Mouse (Mus musculus) liver, embryonic 14.5 days (tissue): ENCODE measurements around the gene Parvb. TPM values are rescaled to one million over a fixed set of nuclear protein-coding genes. Genes with fewer than 3 reads are reported as not detected.

Experiments
- ATAC-seq: fragments of 200-750 bp; cut with Nextera tagmentation; 2 replicates; pipeline ENCODE4 v1.8.0; 2017; ENCODE audit warnings: moderate number of reproducible peaks, mild to moderate bottlenecking, moderate library complexity; ENCODE audit not compliant: insufficient read depth
- DNase-seq, 3 experiments: peaks; one replicate each; pipeline ENCODE4 v3.0.0-alpha.2; 2012 to 2013; ENCODE audit warnings: low read depth in 3 of 3, low spot score in 3 of 3
- H3K27ac ChIP-seq: fragments of 300-500 bp; sonication (generic); 2 replicates; pipeline ENCODE4 v1.5.1; 2014; ENCODE audit warnings: moderate library complexity, mild to moderate bottlenecking, control low read depth, inconsistent platforms
- H3K27me3 ChIP-seq: fragments of 300-500 bp; sonication (generic); 2 replicates; pipeline ENCODE4 v1.6.1; 2014; ENCODE audit warnings: mild to moderate bottlenecking, low read length, moderate library complexity; ENCODE audit not compliant: control insufficient read depth, insufficient read depth
- H3K36me3 ChIP-seq: fragments of 300-500 bp; sonication (generic); replicated peaks from 2 replicates; pipeline ENCODE4 v1.6.1; 2014; ENCODE audit warnings: low read depth; ENCODE audit not compliant: control insufficient read depth, insufficient read depth
- H3K4me1 ChIP-seq, 2 experiments: fragments of 200-500 bp in 1 of 2; fragments of 300-500 bp in 1 of 2; sonication (generic) in 1 of 2; replicated peaks; 2 replicates each; pipeline ENCODE4 v1.6.1; 2012 to 2014; ENCODE audit warnings: antibody characterized with exemption in 1 of 2, inconsistent platforms in 1 of 2, low read length in 1 of 2; ENCODE audit not compliant: control insufficient read depth in 2 of 2, insufficient read depth in 2 of 2
- H3K4me2 ChIP-seq: fragments of 300-500 bp; sonication (generic); 2 replicates; pipeline ENCODE4 v1.6.1; 2014; ENCODE audit warnings: low read depth, mild to moderate bottlenecking, control low read depth, moderate library complexity
- H3K4me3 ChIP-seq, 2 experiments: fragments of 200-500 bp in 1 of 2; fragments of 300-500 bp in 1 of 2; sonication (generic) in 1 of 2; 2 replicates each; pipeline ENCODE4 v1.5.1; 2012 to 2014; ENCODE audit warnings: low read depth in 2 of 2, low read length in 2 of 2, mild to moderate bottlenecking in 2 of 2, control low read depth in 1 of 2, inconsistent platforms in 1 of 2, moderate library complexity in 1 of 2; ENCODE audit not compliant: insufficient read depth in 1 of 2
- H3K9ac ChIP-seq: fragments of 300-500 bp; sonication (generic); replicated peaks from 2 replicates; pipeline ENCODE4 v1.6.1; 2014; ENCODE audit warnings: mild to moderate bottlenecking, control low read depth, moderate library complexity
- H3K9me3 ChIP-seq: fragments of 300-500 bp; sonication (generic); 2 replicates; pipeline ENCODE4 v1.6.1; 2016; ENCODE audit warnings: low read length, mixed read lengths; ENCODE audit not compliant: control insufficient read depth
- CTCF ChIP-seq: IDR thresholded peaks from 2 replicates; pipeline ENCODE4 v1.5.1; 2016; ENCODE audit warnings: antibody characterized with exemption, low read depth, control low read depth
- EP300 ChIP-seq: IDR thresholded peaks from 2 replicates; pipeline ENCODE4 v1.6.1; 2016; ENCODE audit warnings: antibody characterized with exemption, low read depth
- WGBS: fragments of 180-500 bp; shearing (Covaris S2); extraction: QIAGEN DNeasy Blood & Tissue Kit; methylation state at CpG from one replicate; pipeline ENCODE4 v1.1.7; 2014; ENCODE audit not compliant: insufficient replicate concordance; 5-methylcytosine and 5-hydroxymethylcytosine counted together
- polyA plus RNA-seq, 2 experiments: library from polyadenylated mRNA; depleted of rRNA in 1 of 2; stranded (reverse) in 1 of 2; unstranded in 1 of 2; fragments of >200 nt; fragmentation: Nextera tagmentation in 1 of 2; extraction: Ambion mirVana in 1 of 2; gene quantifications; 2 replicates each; pipeline versions ENCODE4 v1.2.1 to v1.2.3; 2012 to 2014

Parvb gene
- polyA plus RNA-seq (2012; rRNA removed) (21.6 and 22.6 TPM in 2 replicates), polyA plus RNA-seq (2014; fragmentation: Nextera tagmentation; extraction: Ambion mirVana) (7.3 and 11.4 TPM in 2 replicates)

- Histone ChIP-seq H3K9ac (peak within 1 kb of the TSS; percentile 49), H3K27ac (peak within 1 kb of the TSS; percentile 71), H3K4me3 (peak within 1 kb of the TSS; percentile 59 to 67), H3K27me3 (no peaks in the 10 kb centered on the region), H3K4me2 (peak within 1 kb of the TSS; percentile 78), H3K9me3 (no peaks in the 10 kb centered on the region), H3K4me1 (peaks cover 14 to 23% of the 10 kb centered on the region in 2 experiments), H3K36me3 (no peaks in the 10 kb centered on the region)
- TF ChIP-seq CTCF: peak; percentile 34
- TF ChIP-seq EP300: no peak
- no peak for DNase-seq
- peak; percentile 71 for ATAC-seq
- under 1% methylated on average over 52 of the region's 53 CpGs for WGBS
These were observed at the start of gene Parvb for GRCm38 (mm10) chr15:84231721-84232561. Gene Parvb (plus strand): TSS chr15:84232043.

GRCm38 (mm10) chr15:84183967-84184366 lies 47.9 kb upstream of the Parvb start:
- ATAC-seq (peak; percentile 52; the same call in 1 of the 2 replicates), DNase-seq (no peak)
- Histone ChIP-seq H3K9ac (no peak overlapping the region), H3K27ac (no peak overlapping the region), H3K27me3 (no peaks in the 10 kb centered on the region), H3K9me3 (no peaks in the 10 kb centered on the region), H3K4me1 (peaks cover 0 to 12% of the 10 kb centered on the region in 2 experiments; a peak in 2 of 4 replicates), H3K36me3 (no peaks in the 10 kb centered on the region), H3K4me2 (no peak overlapping the region), H3K4me3 (no peak overlapping the region)
- TF ChIP-seq EP300 (no peak), CTCF (no peak)
- 6% methylated on average over 1 of the region's 1 CpGs for WGBS

- 39% methylated on average over 4 of the region's 4 CpGs for WGBS
- no peak overlapping the region for H3K4me2 ChIP-seq
- ATAC-seq (no peak), DNase-seq (no peak)
- no peaks in the 10 kb centered on the region for H3K36me3 ChIP-seq
- H3K4me1 ChIP-seq: peaks cover 3 to 21% of the 10 kb centered on the region in 2 experiments; a peak in 3 of 4 replicates
- H3K27me3 ChIP-seq: no peaks in the 10 kb centered on the region
- no peak overlapping the region for H3K4me3 ChIP-seq
- no peak for TF ChIP-seq CTCF
- TF ChIP-seq EP300: no peak
- no peak overlapping the region for H3K27ac ChIP-seq
- H3K9ac ChIP-seq: no peak overlapping the region
- no peaks in the 10 kb centered on the region for H3K9me3 ChIP-seq
These were observed 45.6 kb upstream of the Parvb start for GRCm38 (mm10) chr15:84186196-84186595.

GRCm38 (mm10) chr15:84188887-84189530 lies 42.8 kb upstream of the Parvb start:
- ATAC-seq: no peak
- DNase-seq: no peak
- TF ChIP-seq CTCF (no peak), EP300 (no peak)
- Histone ChIP-seq H3K27ac (no peak overlapping the region), H3K4me1 (peaks cover 6 to 27% of the 10 kb centered on the region in 2 experiments), H3K9me3 (no peaks in the 10 kb centered on the region), H3K36me3 (no peaks in the 10 kb centered on the region; the same call in 1 of the 2 replicates), H3K9ac (no peak overlapping the region), H3K27me3 (no peaks in the 10 kb centered on the region), H3K4me2 (no peak overlapping the region), H3K4me3 (no peak overlapping the region)
- WGBS: 40% methylated on average over 2 of the region's 2 CpGs

GRCm38 (mm10) chr15:84189881-84190280 lies 42.0 kb upstream of the Parvb start:
- 30% methylated on average over 3 of the region's 3 CpGs for WGBS

More at GRCm38 (mm10) chr15:84189881-84190280, 42.0 kb upstream of the Parvb start:
- DNase-seq (no peak), ATAC-seq (no peak)
- H3K27me3 ChIP-seq: no peaks in the 10 kb centered on the region
- no peak overlapping the region for H3K9ac ChIP-seq
- H3K27ac ChIP-seq: no peak overlapping the region
- no peak overlapping the region for H3K4me2 ChIP-seq
- no peak overlapping the region for H3K4me3 ChIP-seq
- H3K36me3 ChIP-seq: no peaks in the 10 kb centered on the region; the same call in 1 of the 2 replicates
- TF ChIP-seq CTCF: no peak
- no peak for TF ChIP-seq EP300
- no peaks in the 10 kb centered on the region for H3K9me3 ChIP-seq
- peaks cover 6 to 25% of the 10 kb centered on the region in 2 experiments for H3K4me1 ChIP-seq
